Mouse (Mus musculus) heart, postnatal 0 days (tissue): ENCODE measurements around the gene Cyp4a10.

ENCODE experiments used
- CTCF ChIP-seq: IDR thresholded peaks from 2 replicates; pipeline ENCODE4 v1.5.1; 2016; ENCODE audit warnings: antibody characterized with exemption, control low read depth, low read depth
- EP300 ChIP-seq: IDR thresholded peaks from 2 replicates; pipeline ENCODE4 v1.6.1; 2016; ENCODE audit warnings: antibody characterized with exemption, low read depth

GRCm38 (mm10) chr4:115575776-115576175 lies 57.7 kb downstream of the Cyp4a10 start:
- TF ChIP-seq EP300 (no peak), CTCF (no peak)
